Mouse (Mus musculus) liver, adult 2 months (tissue): ENCODE results near the gene Acaca. TPM values are rescaled to one million over a fixed set of nuclear protein-coding genes. Genes with fewer than 3 reads are reported as not detected.

Source experiments
- DNase-seq: peaks from one replicate; pipeline ENCODE4 v3.0.0-alpha.2; 2011; ENCODE audit warnings: low read depth, low spot score; ENCODE audit errors: extremely low read depth
- H3K27ac ChIP-seq: fragments of 200-500 bp; replicated peaks from 2 replicates; pipeline ENCODE4 v1.5.1; 2012; ENCODE audit warnings: low read depth, mild to moderate bottlenecking, control low read depth, inconsistent platforms, low read length; ENCODE audit not compliant: insufficient read depth
- H3K27me3 ChIP-seq: fragments of 200-500 bp; 2 replicates; pipeline ENCODE4 v1.6.1; 2012; ENCODE audit warnings: mild to moderate bottlenecking, moderate library complexity, low read length, inconsistent platforms; ENCODE audit not compliant: control insufficient read depth, insufficient read depth
- H3K36me3 ChIP-seq: fragments of 200-500 bp; 2 replicates; pipeline ENCODE4 v1.6.1; 2012; ENCODE audit warnings: low read length, inconsistent platforms; ENCODE audit not compliant: control insufficient read depth, insufficient read depth
- H3K4me1 ChIP-seq: fragments of 200-500 bp; 2 replicates; pipeline ENCODE4 v1.6.1; 2011; ENCODE audit warnings: low read length; ENCODE audit not compliant: control insufficient read depth, insufficient read depth
- H3K4me3 ChIP-seq: fragments of 200-500 bp; 2 replicates; pipeline ENCODE4 v1.5.1; 2011; ENCODE audit warnings: low read depth, mild to moderate bottlenecking, control low read depth, low read length, moderate library complexity; ENCODE audit not compliant: insufficient read depth
- H3K79me2 ChIP-seq: fragments of 200-500 bp; 2 replicates; pipeline ENCODE4 v1.6.1; 2012; ENCODE audit warnings: inconsistent platforms, mild to moderate bottlenecking, low read length, moderate library complexity; ENCODE audit not compliant: control insufficient read depth, insufficient read depth
- H3K9ac ChIP-seq: fragments of 200-500 bp; 2 replicates; pipeline ENCODE4 v1.6.1; 2012; ENCODE audit warnings: low read depth, mild to moderate bottlenecking, control low read depth, inconsistent platforms, low read length
- CTCF ChIP-seq: fragments of 200-500 bp; IDR thresholded peaks from 2 replicates; pipeline ENCODE4 v1.5.1; 2011; ENCODE audit warnings: low read depth, low read length, control low read depth
- POLR2A ChIP-seq: fragments of 200-500 bp; IDR thresholded peaks from 2 replicates; pipeline ENCODE4 v1.6.1; 2011; ENCODE audit warnings: low read length, control low read depth; ENCODE audit not compliant: insufficient read depth; ENCODE audit errors: extremely low read depth
- WGBS: fragments of 180-500 bp; shearing (Covaris S2); methylation state at CpG from one replicate; pipeline ENCODE4 v1.1.7; 2018; 5-methylcytosine and 5-hydroxymethylcytosine counted together
- polyA plus RNA-seq: library from polyadenylated mRNA; depleted of rRNA; stranded (reverse); fragments of >200 nt; gene quantifications from 2 replicates; pipeline ENCODE4 v1.2.3, GENCODE M21; 2012
- total RNA-seq: library from RNA; depleted of rRNA; stranded (reverse); fragments of >200 nt; gene quantifications from 2 replicates; pipeline ENCODE4 v1.2.3, GENCODE M21; 2014

Acaca gene
- total and polyA plus RNA-seq, 2 experiments, result 20.7 to 86.4 TPM

DNA sequence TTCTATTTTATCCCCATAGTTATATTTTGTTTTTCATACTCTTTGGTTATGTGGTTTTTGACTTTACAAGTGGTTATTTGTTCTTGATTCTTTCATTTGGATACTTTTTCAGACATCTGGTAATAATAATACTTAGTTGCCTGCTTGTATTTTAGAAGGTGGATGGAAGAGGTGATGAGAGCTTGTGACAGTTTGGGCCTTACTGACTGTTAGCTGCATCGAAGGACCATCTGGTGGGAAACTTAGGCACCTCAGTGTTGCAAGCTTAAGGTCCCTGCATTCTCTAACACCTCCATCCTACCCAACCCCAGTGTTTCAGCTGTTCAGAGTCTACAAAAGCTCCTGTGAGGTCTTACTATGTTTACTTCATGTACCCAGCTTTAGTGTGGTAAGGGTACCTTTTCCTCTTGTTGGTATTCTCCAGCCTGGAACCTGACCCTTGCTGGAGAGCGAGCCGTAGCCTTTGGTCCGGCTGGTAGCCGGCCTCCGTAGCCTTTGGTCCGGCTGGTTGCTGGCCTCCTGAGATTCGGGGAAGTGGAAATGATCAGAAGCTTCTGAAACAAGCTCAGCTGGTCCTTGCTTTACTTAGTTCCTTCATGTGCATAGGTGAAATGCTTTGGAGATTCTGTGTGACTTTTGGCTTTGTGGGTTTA, 61.2 kb downstream of the Acaca start:
- DNase-seq, result peak; percentile 62
- 35% methylated on average over 8 of the region's 8 CpGs for WGBS

DNA sequence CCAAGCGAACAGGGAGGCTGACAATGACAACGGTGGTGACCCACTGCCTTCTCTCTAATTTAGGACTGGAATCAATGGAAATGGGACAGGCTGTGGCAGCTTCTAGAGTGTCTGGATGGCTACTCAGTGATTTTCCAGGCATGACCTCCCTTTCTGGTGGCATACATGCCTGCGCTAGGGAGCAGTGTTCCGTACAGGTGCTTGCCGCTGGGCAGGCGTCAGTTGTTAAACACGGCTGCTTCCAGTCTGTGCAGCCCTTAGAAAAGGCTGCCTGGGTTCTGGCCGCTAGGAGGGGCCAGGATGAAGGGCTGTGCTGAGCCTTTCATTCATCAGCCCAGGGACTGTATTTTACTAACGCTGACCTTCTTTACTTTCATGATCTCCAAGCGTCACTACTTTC, 63.8 kb downstream of the Acaca start:
- peaks cover 38% of the 10 kb centered on the region for H3K4me1 ChIP-seq
- peaks cover 10% of the 10 kb centered on the region; the same call in 1 of the 2 replicates for H3K79me2 ChIP-seq
- H3K27ac ChIP-seq, result peak overlapping the region; percentile 57; the same call in 1 of the 2 replicates
- WGBS, result 57% methylated on average over 10 of the region's 10 CpGs
- peak; percentile 67 for DNase-seq
- no peaks in the 10 kb centered on the region for H3K27me3 ChIP-seq
- peak; percentile 34 for TF ChIP-seq CTCF
- no peak for TF ChIP-seq POLR2A
- no peak overlapping the region for H3K4me3 ChIP-seq
- no peak overlapping the region for H3K9ac ChIP-seq
- H3K36me3 ChIP-seq, result peaks cover 8% of the 10 kb centered on the region

More for the DNA sequence above, 61.2 kb downstream of the Acaca start:
- peak overlapping the region; percentile 82 for H3K27ac ChIP-seq
- H3K36me3 ChIP-seq, result peaks cover 4% of the 10 kb centered on the region
- peaks cover 34% of the 10 kb centered on the region for H3K4me1 ChIP-seq
- H3K9ac ChIP-seq, result peak overlapping the region; percentile 30; the same call in 1 of the 2 replicates
- no peaks in the 10 kb centered on the region for H3K27me3 ChIP-seq
- peaks cover 8% of the 10 kb centered on the region; the same call in 1 of the 2 replicates for H3K79me2 ChIP-seq
- no peak for TF ChIP-seq POLR2A
- TF ChIP-seq CTCF, result no peak
- H3K4me3 ChIP-seq, result no peak overlapping the region

DNA sequence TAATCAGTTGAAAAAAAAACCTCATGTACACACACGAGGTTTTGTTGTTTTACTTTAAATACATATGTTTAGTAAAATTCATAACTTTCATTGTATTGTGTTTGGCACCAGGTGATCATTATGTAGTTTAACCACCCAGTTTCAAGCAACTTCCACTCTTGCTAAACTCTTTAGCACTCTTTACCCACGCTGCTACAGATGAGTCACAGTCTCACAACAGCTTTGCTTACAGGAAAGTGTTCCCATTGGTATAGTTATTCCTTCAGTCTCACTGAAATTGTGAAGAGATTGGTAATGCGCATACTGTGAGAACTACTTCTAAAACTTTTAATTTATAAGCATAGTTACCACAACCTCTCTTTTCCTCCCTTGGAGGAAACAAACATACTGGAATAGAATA, 65.3 kb downstream of the Acaca start:
- no peaks in the 10 kb centered on the region for H3K27me3 ChIP-seq
- TF ChIP-seq CTCF (no peak), POLR2A (no peak)
- 83% methylated on average over 3 of the region's 3 CpGs for WGBS

DNA sequence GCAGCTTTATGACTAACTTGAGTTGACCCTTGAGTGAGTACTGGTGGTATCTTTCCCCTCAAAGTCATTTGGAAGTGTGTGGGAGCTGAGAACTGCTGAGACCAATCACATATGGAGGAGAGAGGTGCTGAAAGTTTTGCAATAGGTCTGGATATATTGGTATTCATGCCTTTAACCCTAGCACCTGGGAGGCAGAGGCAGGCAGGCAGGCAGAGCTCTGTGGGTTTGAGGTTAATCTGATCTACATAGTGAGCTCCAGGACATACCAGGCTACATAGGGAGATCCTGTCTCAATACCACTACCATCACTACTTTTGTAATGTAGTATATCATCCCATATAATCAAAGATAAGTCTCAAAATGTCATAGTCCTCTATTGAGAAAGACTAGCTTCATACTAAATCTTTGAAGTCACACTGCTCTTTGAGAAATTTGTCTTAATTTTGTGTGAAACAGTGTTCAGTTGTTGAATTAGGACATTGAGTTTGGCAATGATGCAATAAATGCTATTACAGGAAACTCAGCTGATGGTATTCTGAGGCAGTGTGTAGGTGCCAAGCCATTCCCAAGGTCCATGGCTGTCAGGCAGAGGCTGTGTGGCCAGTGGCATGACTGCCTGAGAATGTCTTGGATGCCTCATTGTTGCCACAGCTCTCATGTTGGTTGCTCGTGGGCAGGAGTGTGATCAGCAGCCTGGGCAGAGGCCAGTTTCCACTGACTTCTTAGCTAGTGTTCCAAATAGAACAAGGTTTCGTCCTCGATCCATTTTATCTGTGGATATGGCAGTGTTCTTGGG, 68.3 kb downstream of the Acaca start:
- DNase-seq, result peak; percentile 98
- 21% methylated on average over 3 of the region's 3 CpGs for WGBS
- TF ChIP-seq CTCF, result no peak
- no peak for TF ChIP-seq POLR2A
- H3K27me3 ChIP-seq, result no peaks in the 10 kb centered on the region
- H3K36me3 ChIP-seq, result peaks cover 12% of the 10 kb centered on the region
- H3K79me2 ChIP-seq, result peaks cover 13% of the 10 kb centered on the region; the same call in 1 of the 2 replicates
- H3K9ac ChIP-seq, result peak overlapping the region; percentile 6; the same call in 1 of the 2 replicates
- peak overlapping the region; percentile 87 for H3K27ac ChIP-seq
- H3K4me3 ChIP-seq, result no peak overlapping the region
- H3K4me1 ChIP-seq, result peaks cover 23% of the 10 kb centered on the region

More for the DNA sequence above, 65.3 kb downstream of the Acaca start:
- no peak overlapping the region for H3K27ac ChIP-seq
- H3K4me1 ChIP-seq, result peaks cover 35% of the 10 kb centered on the region
- no peak for DNase-seq
- peaks cover 7% of the 10 kb centered on the region; the same call in 1 of the 2 replicates for H3K79me2 ChIP-seq
- no peak overlapping the region for H3K4me3 ChIP-seq
- H3K36me3 ChIP-seq, result peaks cover 8% of the 10 kb centered on the region
- no peak overlapping the region for H3K9ac ChIP-seq

DNA sequence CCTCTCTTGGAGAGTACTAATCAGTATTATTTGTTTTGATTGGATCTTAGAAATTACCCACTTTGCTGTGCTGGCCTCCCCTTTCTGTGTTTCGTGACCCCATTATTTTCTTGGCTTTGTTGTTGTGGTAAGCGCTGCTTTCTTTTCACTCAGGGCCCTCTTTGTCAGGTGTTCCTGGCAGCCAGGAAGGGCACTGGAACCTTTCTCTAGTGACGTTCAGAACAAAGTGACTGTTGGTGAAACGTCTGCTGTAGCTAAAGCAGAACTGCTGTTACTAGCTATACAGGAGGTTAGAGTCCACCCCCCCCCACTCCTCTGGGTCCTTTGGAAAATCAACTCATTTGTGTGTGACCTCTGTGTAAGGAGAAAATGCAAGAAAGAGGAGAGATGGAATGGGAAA, 76.3 kb downstream of the Acaca start:
- H3K4me3 ChIP-seq, result no peak overlapping the region
- peaks cover 32% of the 10 kb centered on the region; the same call in 1 of the 2 replicates for H3K79me2 ChIP-seq
- no peaks in the 10 kb centered on the region for H3K27me3 ChIP-seq
- peaks cover 17% of the 10 kb centered on the region for H3K36me3 ChIP-seq
- 66% methylated on average over 4 of the region's 4 CpGs for WGBS
- H3K9ac ChIP-seq, result no peak overlapping the region
- no peak for DNase-seq
- TF ChIP-seq POLR2A (no peak), CTCF (no peak)
- no peak overlapping the region for H3K27ac ChIP-seq
- H3K4me1 ChIP-seq, result peaks cover 4% of the 10 kb centered on the region

DNA sequence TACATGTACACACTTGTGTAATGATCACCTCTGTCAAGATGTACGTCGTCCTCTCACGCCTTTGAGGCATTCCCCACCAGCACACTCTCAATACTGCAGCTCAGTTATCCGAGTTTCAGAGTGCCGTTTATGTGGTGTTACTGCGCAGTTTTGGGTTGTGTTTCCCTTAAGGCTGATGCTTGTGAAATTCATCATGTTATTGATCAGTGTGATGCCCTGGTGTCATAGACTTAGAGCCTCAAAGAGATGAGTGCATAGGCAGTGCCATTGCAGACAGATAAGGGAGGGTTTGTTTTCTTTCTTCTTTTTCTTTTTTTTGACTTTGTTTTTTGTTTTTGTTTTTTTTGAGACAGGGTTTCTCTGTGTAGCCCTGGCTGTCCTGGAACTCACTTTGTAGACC, 81.4 kb downstream of the Acaca start:
- Histone ChIP-seq H3K27me3 (no peaks in the 10 kb centered on the region), H3K79me2 (peaks cover 22% of the 10 kb centered on the region; the same call in 1 of the 2 replicates), H3K4me3 (no peak overlapping the region), H3K4me1 (peaks cover 4% of the 10 kb centered on the region), H3K36me3 (peaks cover 34% of the 10 kb centered on the region), H3K9ac (no peak overlapping the region), H3K27ac (peak overlapping the region; percentile 60)
- no peak for TF ChIP-seq CTCF
- TF ChIP-seq POLR2A, result no peak
- WGBS, result 47% methylated on average over 6 of the region's 6 CpGs
- peak; percentile 81 for DNase-seq
